ENCODE assay signal across 8 mouse cellular contexts in genomic region chr4:129124652-129125146, GRCm38 (mm10). TPM values are rescaled to one million over a fixed set of nuclear protein-coding genes. Genes with fewer than 3 reads are reported as not detected.
A peak's percentile ranks its signal among the peaks of the same experiment; 100 is the strongest.
DNase-seq lines count a peak whose midpoint lies in the region; ATAC-seq and TF ChIP-seq lines count a peak whose summit lies in the region.
"Had no signal": no experiment of that assay in that cellular context is flagged by ENCODE, and none has a peak within 500 bp of the region (broad histone marks: within the 10 kb centered on the region; RNA-seq: fewer than 3 reads in every experiment).

No protein-coding gene starts in this region.

- H3K4me1 ChIP-seq in liver, embryonic 11.5 days (replicated peaks; ENCODE audit: control insufficient read depth, insufficient read depth, low read length) = peaks cover 23% of the 10 kb centered on the region
- peaks cover 7% of the 10 kb centered on the region; the same call in 1 of the 2 replicates for H3K4me1 ChIP-seq in liver, postnatal 0 days (ENCODE audit: insufficient read depth)
- H3K4me1 ChIP-seq in forebrain, embryonic 16.5 days (replicated peaks; ENCODE audit: control insufficient read depth, insufficient read depth, low read length) = peaks cover 47% of the 10 kb centered on the region
- H3K4me1 ChIP-seq in neural tube, embryonic 11.5 days (ENCODE audit: control insufficient read depth, insufficient read depth, low read length) = peaks cover 22% of the 10 kb centered on the region

- DNase-seq in liver, embryonic 11.5 days (ENCODE audit: low spot score) = no peak
- no peak for DNase-seq in liver, postnatal 0 days
- peak; percentile 82 to 91 for DNase-seq in layer of hippocampus, adult 2 months (ENCODE audit: low spot score in 2 of 2)
- DNase-seq in neural tube, embryonic 11.5 days (ENCODE audit: low spot score) = peak; percentile 67
- DNase-seq in T-cell, adult 2 months (ENCODE audit: low spot score) = no peak
- DNase-seq in kidney, postnatal 36 days = no peak

- peak overlapping the region; percentile 62 for H3K4me2 ChIP-seq in liver, embryonic 11.5 days
- no peak overlapping the region for H3K4me2 ChIP-seq in liver, postnatal 0 days (ENCODE audit: low read depth, low read length)
- peak overlapping the region; percentile 25; the same call in 1 of the 2 replicates for H3K4me2 ChIP-seq in forebrain, embryonic 16.5 days (ENCODE audit: low read length)
- 0 out of 2 replicates have a peak overlapping the region, but pooled peaks have one; percentile 5 for H3K4me2 ChIP-seq in neural tube, embryonic 11.5 days (ENCODE audit: low read depth)

- ATAC-seq in liver, embryonic 11.5 days (replicated peaks; ENCODE audit: low FRiP score) = no peak
- no peak for ATAC-seq in liver, postnatal 0 days
- peak; percentile 71 for ATAC-seq in forebrain, embryonic 16.5 days
- 0 out of 2 replicates have a peak, but pooled peaks have one; percentile 17 for ATAC-seq in neural tube, embryonic 11.5 days (ENCODE audit: insufficient read depth, low FRiP score, low TSS enrichment)

- H3K27ac ChIP-seq in liver, embryonic 11.5 days (ENCODE audit: low read depth, low read length) = no peak overlapping the region
- no peak overlapping the region for H3K27ac ChIP-seq in liver, postnatal 0 days (ENCODE audit: low read depth)
- H3K27ac ChIP-seq in forebrain, embryonic 16.5 days (ENCODE audit: low read length) = peak overlapping the region; percentile 50
- peak overlapping the region; percentile 85 for H3K27ac ChIP-seq in layer of hippocampus, adult 2 months
- H3K27ac ChIP-seq in neural tube, embryonic 11.5 days (ENCODE audit: low read depth, low read length) = no peak overlapping the region

- no peak overlapping the region for H3K4me3 ChIP-seq in liver, embryonic 11.5 days (ENCODE audit: low read depth, low read length)
- H3K4me3 ChIP-seq in liver, postnatal 0 days (ENCODE audit: low read depth, low read length) = no peak overlapping the region
- no peak overlapping the region for H3K4me3 ChIP-seq in forebrain, embryonic 16.5 days (replicated peaks; ENCODE audit: low read length)
- 0 out of 2 replicates have a peak overlapping the region, but pooled peaks have one; percentile 4 for H3K4me3 ChIP-seq in layer of hippocampus, adult 2 months
- H3K4me3 ChIP-seq in neural tube, embryonic 11.5 days (ENCODE audit: low read depth, low read length) = no peak overlapping the region

- 10% methylated on average over 13 of the region's 13 CpGs for WGBS in liver, embryonic 11.5 days
- WGBS in liver, postnatal 0 days (ENCODE audit: insufficient replicate concordance) = 8% methylated on average over 13 of the region's 13 CpGs
- 2% methylated on average over 13 of the region's 13 CpGs for WGBS in forebrain, embryonic 16.5 days
- 6% methylated on average over 13 of the region's 13 CpGs for WGBS in neural tube, embryonic 11.5 days

- TF ChIP-seq CTCF in liver, postnatal 0 days (IDR thresholded peaks at IDR 0.05; ENCODE audit: low read depth) = no peak
- TF ChIP-seq CTCF in layer of hippocampus, adult 2 months (conservative IDR thresholded peaks at IDR 0.05) = no peak

- H3K9ac ChIP-seq in liver, embryonic 11.5 days (ENCODE audit: low read depth, low read length) = no peak overlapping the region
- no peak overlapping the region for H3K9ac ChIP-seq in liver, postnatal 0 days (replicated peaks)
- H3K9ac ChIP-seq in forebrain, embryonic 16.5 days (replicated peaks; ENCODE audit: low read depth, low read length) = no peak overlapping the region
- H3K9ac ChIP-seq in neural tube, embryonic 11.5 days (ENCODE audit: low read length) = no peak overlapping the region

- H3K27me3 ChIP-seq in liver, embryonic 11.5 days (replicated peaks; ENCODE audit: control insufficient read depth, insufficient read depth, low read length) = peaks cover 57% of the 10 kb centered on the region
- peaks cover 68% of the 10 kb centered on the region for H3K27me3 ChIP-seq in liver, postnatal 0 days (ENCODE audit: insufficient read depth, low read length)
- H3K27me3 ChIP-seq in forebrain, embryonic 16.5 days (replicated peaks; ENCODE audit: control insufficient read depth, insufficient read depth, low read length) = no peaks in the 10 kb centered on the region
- H3K27me3 ChIP-seq in neural tube, embryonic 11.5 days (ENCODE audit: control insufficient read depth, insufficient read depth, low read length) = peaks cover 27% of the 10 kb centered on the region

- H3K36me3 ChIP-seq in liver, embryonic 11.5 days (ENCODE audit: control insufficient read depth, insufficient read depth, low read length) = no peaks in the 10 kb centered on the region
- H3K36me3 ChIP-seq in liver, postnatal 0 days (replicated peaks; ENCODE audit: insufficient read depth, low read length) = no peaks in the 10 kb centered on the region
- H3K36me3 ChIP-seq in forebrain, embryonic 16.5 days (ENCODE audit: control insufficient read depth, insufficient read depth) = no peaks in the 10 kb centered on the region
- no peaks in the 10 kb centered on the region for H3K36me3 ChIP-seq in neural tube, embryonic 11.5 days (ENCODE audit: control insufficient read depth, insufficient read depth, low read length)

- TF ChIP-seq EP300 in liver, postnatal 0 days (IDR thresholded peaks at IDR 0.05; ENCODE audit: low read depth) = no peak

- no peaks in the 10 kb centered on the region for H3K9me3 ChIP-seq in liver, embryonic 11.5 days (ENCODE audit: control insufficient read depth, low read length)
- no peaks in the 10 kb centered on the region for H3K9me3 ChIP-seq in liver, postnatal 0 days (ENCODE audit: low read length)
- no peaks in the 10 kb centered on the region for H3K9me3 ChIP-seq in forebrain, embryonic 16.5 days (ENCODE audit: control insufficient read depth, low read length)
- H3K9me3 ChIP-seq in neural tube, embryonic 11.5 days (ENCODE audit: control insufficient read depth, low read length) = no peaks in the 10 kb centered on the region

RNA-seq across cellular contexts. Expression of gene Hpca, which starts 2.9 kb away (rescaled TPM):
- polyA plus RNA-seq in liver, embryonic 11.5 days (2014; fragmentation: Nextera tagmentation; extraction: Ambion mirVana) = 3.1 and 4.4 TPM in 2 replicates
- polyA plus RNA-seq in liver, postnatal 0 days (2015; fragmentation: Nextera tagmentation; extraction: Ambion mirVana) = 0.18 and 0.40 TPM in 2 replicates
- 57.9 and 63.4 TPM in 2 replicates for polyA plus RNA-seq in forebrain, embryonic 16.5 days (2015; fragmentation: Nextera tagmentation; extraction: Ambion mirVana)
- 1,000 to 10,000 TPM; 2,418 to 2,601 TPM for total RNA-seq in layer of hippocampus, adult 2 months (2021)
- 7.2 and 8.9 TPM in 2 replicates for polyA plus RNA-seq in neural tube, embryonic 11.5 days (2014; fragmentation: Nextera tagmentation; extraction: Ambion mirVana)

RNA-seq across cellular contexts. Expression of gene Fndc5, which starts 12.1 kb away (rescaled TPM):
- 1.8 and 2.0 TPM in 2 replicates for polyA plus RNA-seq in liver, embryonic 11.5 days (2014; fragmentation: Nextera tagmentation; extraction: Ambion mirVana)
- polyA plus RNA-seq in liver, postnatal 0 days (2015; fragmentation: Nextera tagmentation; extraction: Ambion mirVana) = 0.32 and 0.52 TPM in 2 replicates
- polyA plus RNA-seq in forebrain, embryonic 16.5 days (2015; fragmentation: Nextera tagmentation; extraction: Ambion mirVana) = 2.5 and 2.8 TPM in 2 replicates
- 10 to 100 TPM; 77.5 to 78.6 TPM for total RNA-seq in layer of hippocampus, adult 2 months (2021)
- 23.5 and 26.2 TPM in 2 replicates for polyA plus RNA-seq in neural tube, embryonic 11.5 days (2014; fragmentation: Nextera tagmentation; extraction: Ambion mirVana)

RNA-seq across cellular contexts. Expression of gene Tmem54, which starts 19.4 kb away (rescaled TPM):
- 2.3 and 3.3 TPM in 2 replicates for polyA plus RNA-seq in liver, embryonic 11.5 days (2014; fragmentation: Nextera tagmentation; extraction: Ambion mirVana)
- polyA plus RNA-seq in liver, postnatal 0 days (2015; fragmentation: Nextera tagmentation; extraction: Ambion mirVana) = 0.26 TPM in 1 of 2 replicates, not detected in the other
- polyA plus RNA-seq in forebrain, embryonic 16.5 days (2015; fragmentation: Nextera tagmentation; extraction: Ambion mirVana) = not detected in 2 replicates
- not detected for total RNA-seq in layer of hippocampus, adult 2 months (2021)
- 1.5 TPM in 2 replicates for polyA plus RNA-seq in neural tube, embryonic 11.5 days (2014; fragmentation: Nextera tagmentation; extraction: Ambion mirVana)
- total RNA-seq: left cerebral cortex, postnatal 25 days had no signal

Comparison
In these comparisons a context has a peak if more than half of its experiments do, and no peak if none do; other contexts are left out.
1. ATAC-seq: peak in forebrain, embryonic 16.5 days (single experiment) and neural tube, embryonic 11.5 days (single experiment); none in liver, embryonic 11.5 days (single experiment) and liver, postnatal 0 days (single experiment).
2. DNase-seq: peak in layer of hippocampus, adult 2 months (2 of 2) and neural tube, embryonic 11.5 days (single experiment); none in liver, embryonic 11.5 days (single experiment), liver, postnatal 0 days (single experiment), T-cell, adult 2 months (single experiment) and kidney, postnatal 36 days (0 of 2).
3. H3K27ac ChIP-seq: peak in forebrain, embryonic 16.5 days (single experiment) and layer of hippocampus, adult 2 months (single experiment); none in liver, embryonic 11.5 days (single experiment), liver, postnatal 0 days (single experiment) and neural tube, embryonic 11.5 days (single experiment).